Mouse (Mus musculus): ENCODE measurements around the gene Nudc. TPM values are rescaled to one million over a fixed set of nuclear protein-coding genes. Genes with fewer than 3 reads are reported as not detected.

Gene Nudc
- polyA plus RNA-seq (2015; fragmentation: Nextera tagmentation; extraction: Ambion mirVana), result 331 and 335 TPM in 2 replicates

- peak within 1 kb of the TSS; percentile 77 for H3K4me3 ChIP-seq
- ATAC-seq (ENCODE audit: insufficient number of reproducible peaks, insufficient read depth, low FRiP score, low TSS enrichment, low read depth), result peak; percentile 96
- H3K36me3 ChIP-seq, result peaks cover 34% of the 10 kb centered on the region
- H3K27me3 ChIP-seq, result no peaks in the 10 kb centered on the region
- H3K9me3 ChIP-seq, result no peaks in the 10 kb centered on the region
- peak within 1 kb of the TSS; percentile 58 for H3K27ac ChIP-seq
- peak within 1 kb of the TSS; percentile 87 for H3K9ac ChIP-seq
- H3K4me1 ChIP-seq, result peaks cover 18% of the 10 kb centered on the region
- H3K4me2 ChIP-seq, result peak within 1 kb of the TSS; percentile 68
- WGBS, result under 1% methylated on average over 76 of the region's 77 CpGs
Measured at GRCm38 (mm10) chr4:133545272-133546231, at the start of gene Nudc. Gene Nudc (minus strand): TSS chr4:133545996.

GRCm38 (mm10) chr4:133595538-133595937, 49.7 kb upstream of the Nudc start:
- Histone ChIP-seq H3K27ac (peak overlapping the region; percentile 44; the same call in 1 of the 2 replicates), H3K27me3 (peaks cover 27% of the 10 kb centered on the region), H3K4me3 (no peak overlapping the region), H3K4me1 (peaks cover 14% of the 10 kb centered on the region), H3K36me3 (peaks cover 22% of the 10 kb centered on the region), H3K4me2 (no peak overlapping the region), H3K9ac (0 out of 2 replicates have a peak overlapping the region, but pooled peaks have one; percentile 27), H3K9me3 (no peaks in the 10 kb centered on the region)
- 55% methylated on average over 7 of the region's 7 CpGs for WGBS
- ATAC-seq (ENCODE audit: insufficient number of reproducible peaks, insufficient read depth, low FRiP score, low TSS enrichment, low read depth), result no peak

DNA sequence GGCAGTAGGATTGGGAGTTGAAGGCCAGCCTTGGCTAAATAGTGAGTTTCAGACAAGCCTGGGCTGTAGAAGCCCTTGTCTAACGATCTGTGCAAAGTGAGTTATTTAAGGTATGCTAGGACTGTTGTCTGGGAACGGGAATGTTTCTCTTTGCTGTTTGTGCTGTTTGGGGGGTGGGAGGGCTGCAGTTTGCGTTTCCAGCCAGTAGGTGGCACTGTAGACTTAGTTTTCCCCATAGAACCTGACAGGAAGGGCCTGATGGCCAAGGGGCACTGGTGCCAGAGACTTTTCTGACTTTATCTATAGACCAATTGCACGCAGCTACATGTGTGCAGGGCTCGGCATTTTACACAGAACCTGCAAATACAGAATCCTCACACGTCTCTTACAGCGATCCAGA, 46.8 kb upstream of the Nudc start:
- 30% methylated on average over 7 of the region's 7 CpGs for WGBS
- ATAC-seq (ENCODE audit: insufficient number of reproducible peaks, insufficient read depth, low FRiP score, low TSS enrichment, low read depth), result no peak

GRCm38 (mm10) chr4:133584059-133584951, 38.5 kb upstream of the Nudc start, which contains the start of gene Gpn2:
Gene Gpn2 (plus strand): TSS chr4:133584362.
- Histone ChIP-seq H3K36me3 (peaks cover 66% of the 10 kb centered on the region), H3K9me3 (no peaks in the 10 kb centered on the region), H3K27ac (peak within 1 kb of the TSS; percentile 87), H3K4me1 (peaks cover 15% of the 10 kb centered on the region), H3K4me3 (peak within 1 kb of the TSS; percentile 74), H3K9ac (peak within 1 kb of the TSS; percentile 89), H3K4me2 (peak within 1 kb of the TSS; percentile 100), H3K27me3 (no peaks in the 10 kb centered on the region)
- ATAC-seq (ENCODE audit: insufficient number of reproducible peaks, insufficient read depth, low FRiP score, low TSS enrichment, low read depth), result peak; percentile 17; the same call in 1 of the 2 replicates
- 2% methylated on average over 65 of the region's 65 CpGs for WGBS

More for the DNA sequence above, 46.8 kb upstream of the Nudc start:
- peaks cover 52% of the 10 kb centered on the region for H3K36me3 ChIP-seq
- H3K27me3 ChIP-seq, result no peaks in the 10 kb centered on the region
- no peak overlapping the region for H3K4me3 ChIP-seq
- no peak overlapping the region for H3K27ac ChIP-seq
- no peaks in the 10 kb centered on the region for H3K9me3 ChIP-seq
- no peaks in the 10 kb centered on the region for H3K4me1 ChIP-seq
- no peak overlapping the region for H3K4me2 ChIP-seq
- no peak overlapping the region for H3K9ac ChIP-seq

DNA sequence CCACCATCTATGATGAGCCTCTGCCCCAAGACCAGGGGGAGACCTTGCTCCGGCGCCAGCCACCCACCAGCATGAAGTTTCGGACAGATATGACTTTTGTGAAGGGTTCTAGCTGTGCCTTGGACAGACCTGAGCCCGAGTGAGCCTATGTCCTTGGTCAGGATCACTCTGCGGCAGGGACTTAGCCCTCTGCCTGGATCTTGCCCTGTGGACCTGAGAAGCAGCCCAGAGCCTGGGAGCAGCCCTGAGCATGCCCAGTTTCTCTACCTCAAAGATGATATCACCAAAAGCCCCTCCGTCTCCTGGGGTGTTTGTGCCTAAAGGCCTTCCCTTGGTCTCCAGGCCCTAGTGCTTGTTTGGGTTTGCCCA, 37.9 kb upstream of the Nudc start:
- H3K4me3 ChIP-seq, result peak overlapping the region; percentile 74
- peak overlapping the region; percentile 89 for H3K9ac ChIP-seq
- peaks cover 66% of the 10 kb centered on the region for H3K36me3 ChIP-seq
- no peaks in the 10 kb centered on the region for H3K27me3 ChIP-seq
- 58% methylated on average over 6 of the region's 6 CpGs for WGBS
- peaks cover 15% of the 10 kb centered on the region for H3K4me1 ChIP-seq
- peak overlapping the region; percentile 100 for H3K4me2 ChIP-seq
- H3K9me3 ChIP-seq, result no peaks in the 10 kb centered on the region
- no peak for ATAC-seq (ENCODE audit: insufficient number of reproducible peaks, insufficient read depth, low FRiP score, low TSS enrichment, low read depth)
- H3K27ac ChIP-seq, result peak overlapping the region; percentile 87

GRCm38 (mm10) chr4:133577983-133578382, 32.2 kb upstream of the Nudc start:
- no peaks in the 10 kb centered on the region for H3K9me3 ChIP-seq
- no peak for ATAC-seq (ENCODE audit: insufficient number of reproducible peaks, insufficient read depth, low FRiP score, low TSS enrichment, low read depth)
- H3K4me3 ChIP-seq, result no peak overlapping the region
- WGBS, result 73% methylated on average over 12 of the region's 12 CpGs
- H3K4me1 ChIP-seq, result peaks cover 9% of the 10 kb centered on the region
- H3K9ac ChIP-seq, result no peak overlapping the region
- H3K27ac ChIP-seq, result no peak overlapping the region
- peaks cover 46% of the 10 kb centered on the region for H3K36me3 ChIP-seq
- no peaks in the 10 kb centered on the region for H3K27me3 ChIP-seq
- H3K4me2 ChIP-seq, result no peak overlapping the region

GRCm38 (mm10) chr4:133574843-133575202, 29.0 kb upstream of the Nudc start:
- H3K4me3 ChIP-seq, result peak overlapping the region; percentile 95
- H3K9me3 ChIP-seq, result no peaks in the 10 kb centered on the region
- no peaks in the 10 kb centered on the region for H3K27me3 ChIP-seq
- no peak overlapping the region for H3K27ac ChIP-seq
- ATAC-seq (ENCODE audit: insufficient number of reproducible peaks, insufficient read depth, low FRiP score, low TSS enrichment, low read depth), result peak; percentile 27; the same call in 1 of the 2 replicates
- H3K36me3 ChIP-seq, result peaks cover 19% of the 10 kb centered on the region
- peak overlapping the region; percentile 93 for H3K9ac ChIP-seq
- peak overlapping the region; percentile 88 for H3K4me2 ChIP-seq
- under 1% methylated on average over 41 of the region's 41 CpGs for WGBS
- peaks cover 9% of the 10 kb centered on the region for H3K4me1 ChIP-seq

GRCm38 (mm10) chr4:133574070-133574842, 28.5 kb upstream of the Nudc start, which contains the start of gene Gpatch3:
Gene Gpatch3 (plus strand): TSS chr4:133574745.
- peaks cover 14% of the 10 kb centered on the region for H3K36me3 ChIP-seq
- H3K27ac ChIP-seq, result peak within 1 kb of the TSS; percentile 85
- H3K4me3 ChIP-seq, result peak within 1 kb of the TSS; percentile 95
- 7% methylated on average over 44 of the region's 44 CpGs for WGBS
- peak within 1 kb of the TSS; percentile 93 for H3K9ac ChIP-seq
- no peaks in the 10 kb centered on the region for H3K9me3 ChIP-seq
- H3K4me2 ChIP-seq, result peak within 1 kb of the TSS; percentile 88
- peaks cover 9% of the 10 kb centered on the region for H3K4me1 ChIP-seq
- peak; percentile 81 for ATAC-seq (ENCODE audit: insufficient number of reproducible peaks, insufficient read depth, low FRiP score, low TSS enrichment, low read depth)
- H3K27me3 ChIP-seq, result no peaks in the 10 kb centered on the region

DNA sequence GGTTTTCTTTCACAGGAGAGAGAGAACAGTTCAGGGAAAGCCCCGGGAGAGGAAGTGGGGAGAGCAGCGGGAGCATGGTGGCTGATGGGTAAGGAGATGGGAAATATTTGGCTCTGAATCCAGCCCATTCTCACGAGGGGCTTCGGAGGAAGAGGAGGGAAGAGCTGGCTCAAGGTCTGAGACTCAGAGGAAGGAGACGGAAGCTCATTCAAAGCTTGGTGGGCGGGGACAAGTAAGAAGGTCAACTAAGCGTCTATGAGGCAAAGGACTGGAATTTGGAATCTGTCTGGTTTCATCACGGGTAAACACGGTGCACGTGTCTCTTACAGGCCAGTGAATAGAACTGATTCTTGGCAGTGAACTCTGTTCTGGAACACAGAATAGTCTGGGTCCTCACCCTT, 24.3 kb upstream of the Nudc start:
- H3K9me3 ChIP-seq, result no peaks in the 10 kb centered on the region
- no peak overlapping the region for H3K27ac ChIP-seq
- no peaks in the 10 kb centered on the region for H3K27me3 ChIP-seq
- no peak overlapping the region for H3K4me3 ChIP-seq
- WGBS, result 58% methylated on average over 10 of the region's 10 CpGs
- no peaks in the 10 kb centered on the region; the same call in 1 of the 2 replicates for H3K4me1 ChIP-seq
- ATAC-seq (ENCODE audit: insufficient number of reproducible peaks, insufficient read depth, low FRiP score, low TSS enrichment, low read depth), result no peak
- H3K9ac ChIP-seq, result no peak overlapping the region
- no peaks in the 10 kb centered on the region for H3K36me3 ChIP-seq
- no peak overlapping the region for H3K4me2 ChIP-seq

GRCm38 (mm10) chr4:133569291-133570065, 23.7 kb upstream of the Nudc start:
- H3K4me1 ChIP-seq, result no peaks in the 10 kb centered on the region
- H3K27me3 ChIP-seq, result no peaks in the 10 kb centered on the region
- no peak overlapping the region for H3K4me3 ChIP-seq
- no peak for ATAC-seq (ENCODE audit: insufficient number of reproducible peaks, insufficient read depth, low FRiP score, low TSS enrichment, low read depth)
- no peaks in the 10 kb centered on the region for H3K36me3 ChIP-seq
- H3K4me2 ChIP-seq, result no peak overlapping the region
- H3K27ac ChIP-seq, result no peak overlapping the region
- WGBS, result 78% methylated on average over 10 of the region's 10 CpGs
- no peak overlapping the region for H3K9ac ChIP-seq
- H3K9me3 ChIP-seq, result no peaks in the 10 kb centered on the region
